Mouse (Mus musculus) brain, embryonic 14.5 days (tissue): ENCODE results near the gene Camta1.

ENCODE experiments used
- CTCF ChIP-seq: fragments of 200-500 bp; IDR thresholded peaks from 2 replicates; pipeline ENCODE4 v1.5.1; 2012; ENCODE audit warnings: inconsistent platforms, mild to moderate bottlenecking, moderate library complexity, borderline replicate concordance; ENCODE audit not compliant: insufficient read depth, insufficient read length; ENCODE audit errors: extremely low read depth
- POLR2A ChIP-seq: fragments of 200-500 bp; IDR thresholded peaks from 2 replicates; pipeline ENCODE4 v1.6.1; 2012; ENCODE audit warnings: mild to moderate bottlenecking, inconsistent platforms, borderline replicate concordance; ENCODE audit not compliant: poor library complexity, insufficient read depth, insufficient read length, severe bottlenecking; ENCODE audit errors: extremely low read depth

DNA sequence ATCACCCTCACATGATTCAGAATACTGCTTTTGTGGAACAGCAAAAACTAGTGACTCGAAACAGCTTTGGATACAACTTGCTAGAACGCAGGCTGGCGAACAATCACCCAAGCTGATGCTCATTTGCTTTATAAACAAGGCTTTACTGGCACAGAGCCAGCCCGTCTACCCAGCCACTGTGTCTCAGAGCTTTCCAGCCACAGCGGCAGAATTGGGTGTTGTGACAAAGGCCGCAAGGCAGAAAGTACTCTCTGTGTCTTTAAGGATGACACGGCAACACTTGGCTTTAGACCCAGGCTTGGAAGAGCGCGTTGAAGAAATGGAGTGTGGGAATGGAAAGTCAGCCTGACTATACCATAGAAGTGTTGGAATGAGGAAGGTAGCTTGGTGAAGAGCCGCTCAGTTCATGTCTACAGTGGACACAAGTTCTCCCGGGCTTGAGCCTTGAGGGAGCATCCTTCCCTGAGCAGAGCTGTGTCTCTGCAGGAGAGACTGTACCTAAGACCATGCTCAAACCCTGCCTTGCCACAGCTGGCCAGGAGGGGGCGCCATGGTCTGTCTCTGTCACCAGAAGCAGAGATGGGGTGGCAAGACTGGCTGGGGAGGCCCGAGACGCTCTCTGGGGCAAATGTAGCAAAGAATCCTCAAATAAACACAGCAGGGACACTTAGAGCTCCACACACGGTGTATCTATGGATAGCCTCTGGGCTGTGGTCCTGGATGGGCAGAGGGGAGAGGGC, 645.0 kb downstream of the Camta1 start:
- TF ChIP-seq CTCF, result peak; percentile 39; the same call in 1 of the 2 replicates
- TF ChIP-seq POLR2A, result no peak
